Mouse (Mus musculus): ENCODE data around the gene Lefty1.
"Not testable (repeated sequence)": the region's sequence is repeated elsewhere in the genome, so short reads cannot be mapped to it uniquely, and the experiment has no call there.

Gene Lefty1

GRCm38 (mm10) chr1:180922273-180923048 lies 12.4 kb upstream of the Lefty1 start:
- DNase-seq (ENCODE audit: low spot score): no peak

- no peak for DNase-seq (ENCODE audit: low spot score)
Measured at GRCm38 (mm10) chr1:180924737-180925136, 10.1 kb upstream of the Lefty1 start.

GRCm38 (mm10) chr1:180926286-180926685 lies 8.5 kb upstream of the Lefty1 start:
- no peak for DNase-seq (ENCODE audit: low spot score)

GRCm38 (mm10) chr1:180929599-180929998 lies 5.2 kb upstream of the Lefty1 start:
- DNase-seq (ENCODE audit: low spot score): no peak

- no peak for DNase-seq (ENCODE audit: low spot score)
Measured at GRCm38 (mm10) chr1:180931106-180931505, 3.7 kb upstream of the Lefty1 start.

GRCm38 (mm10) chr1:180933659-180934058 lies 1.2 kb upstream of the Lefty1 start:
- no peak for DNase-seq (ENCODE audit: low spot score)

- DNase-seq (ENCODE audit: low spot score): peak; percentile 36
Measured at GRCm38 (mm10) chr1:180936610-180937398, 2.0 kb downstream of the Lefty1 start.

GRCm38 (mm10) chr1:180937631-180938030 lies 2.8 kb downstream of the Lefty1 start:
- not testable (repeated sequence) for DNase-seq (ENCODE audit: low spot score)

- not testable (repeated sequence) for DNase-seq (ENCODE audit: low spot score)
Measured at GRCm38 (mm10) chr1:180938781-180939180, 4.0 kb downstream of the Lefty1 start.

GRCm38 (mm10) chr1:180940776-180941460 lies 6.1 kb downstream of the Lefty1 start:
- no peak for DNase-seq (ENCODE audit: low spot score)

GRCm38 (mm10) chr1:180941726-180942125 lies 6.9 kb downstream of the Lefty1 start:
- no peak for DNase-seq (ENCODE audit: low spot score)

GRCm38 (mm10) chr1:180942166-180943031 lies 7.6 kb downstream of the Lefty1 start, which contains the start of gene Tmem63a:
Gene Tmem63a (plus strand): TSS chr1:180942344.
- peak; percentile 48 for DNase-seq (ENCODE audit: low spot score)

GRCm38 (mm10) chr1:180943032-180943644 lies 8.3 kb downstream of the Lefty1 start:
- DNase-seq (ENCODE audit: low spot score): no peak

- DNase-seq (ENCODE audit: low spot score): no peak
Measured at GRCm38 (mm10) chr1:180943896-180944295, 9.1 kb downstream of the Lefty1 start.

GRCm38 (mm10) chr1:180944553-180944952 lies 9.7 kb downstream of the Lefty1 start:
- DNase-seq (ENCODE audit: low spot score): no peak

- peak; percentile 37 for DNase-seq (ENCODE audit: low spot score)
Measured at GRCm38 (mm10) chr1:180945001-180945980, 10.5 kb downstream of the Lefty1 start.

- DNase-seq (ENCODE audit: low spot score): peak; percentile 40
Measured at GRCm38 (mm10) chr1:180946448-180946847, 11.6 kb downstream of the Lefty1 start.

GRCm38 (mm10) chr1:180952085-180952746 lies 17.4 kb downstream of the Lefty1 start:
- DNase-seq (ENCODE audit: low spot score): no peak

- no peak for DNase-seq (ENCODE audit: low spot score)
Measured at GRCm38 (mm10) chr1:180952808-180953207, 18.0 kb downstream of the Lefty1 start.

Data from ovary, adult 18-20 months (tissue).